Mouse (Mus musculus) adrenal gland, adult 2 months (tissue): ENCODE measurements around the gene Klhl5. TPM values are rescaled to one million over a fixed set of nuclear protein-coding genes. Genes with fewer than 3 reads are reported as not detected.

ENCODE experiments used
- DNase-seq: peaks from one replicate; pipeline ENCODE4 v3.0.0; 2021
- long read RNA-seq: library from polyadenylated mRNA; stranded (forward); transcript quantifications from one replicate; pipeline ENCODE4 v2.0.0, GENCODE M21; 2021
- polyA plus RNA-seq: library from polyadenylated mRNA; depleted of rRNA; stranded (reverse); fragments of >200 nt; gene quantifications from 2 replicates; pipeline ENCODE4 v1.2.3, GENCODE M21; 2012; rRNA removed
- total RNA-seq, 2 experiments: library from RNA; stranded (reverse); gene quantifications; 2 replicates each; pipeline ENCODE4 v1.2.3; 2021

Gene Klhl5
- total RNA-seq: 10 to 100 TPM; 48.6 to 63.2 TPM
- 31.4 and 36.7 TPM in 2 replicates for polyA plus RNA-seq
- long read RNA-seq, transcript Klhl5-204 (11 exons, 3,149 nt): major isoform, 45 of 59 reads
- long read RNA-seq, partial matches to known transcripts: 11 of 59 reads
- long read RNA-seq, other reads (novel, unspliced or antisense): 3 of 59 reads

GRCm38 (mm10) chr5:65106876-65107772, at the start of gene Klhl5:
Klhl5 (plus strand) TSS chr5:65107539.
- DNase-seq: peak; percentile 95

GRCm38 (mm10) chr5:65057596-65057995, 49.7 kb upstream of the Klhl5 start:
- no peak for DNase-seq

GRCm38 (mm10) chr5:65059806-65060205, 47.5 kb upstream of the Klhl5 start:
- DNase-seq: no peak

GRCm38 (mm10) chr5:65062236-65062635, 45.1 kb upstream of the Klhl5 start:
- DNase-seq: no peak

GRCm38 (mm10) chr5:65063266-65063665, 44.1 kb upstream of the Klhl5 start:
- no peak for DNase-seq

- DNase-seq: no peak
Measured at GRCm38 (mm10) chr5:65068166-65068565, 39.2 kb upstream of the Klhl5 start.

- no peak for DNase-seq
Measured at GRCm38 (mm10) chr5:65069872-65070271, 37.5 kb upstream of the Klhl5 start.

- DNase-seq: no peak
Measured at GRCm38 (mm10) chr5:65071689-65072118, 35.6 kb upstream of the Klhl5 start.

- no peak for DNase-seq
Measured at GRCm38 (mm10) chr5:65073247-65073646, 34.1 kb upstream of the Klhl5 start.

- DNase-seq: no peak
Measured at GRCm38 (mm10) chr5:65074693-65075092, 32.6 kb upstream of the Klhl5 start.

GRCm38 (mm10) chr5:65076087-65076486, 31.3 kb upstream of the Klhl5 start:
- no peak for DNase-seq

- DNase-seq: no peak
Measured at GRCm38 (mm10) chr5:65076748-65077147, 30.6 kb upstream of the Klhl5 start.

GRCm38 (mm10) chr5:65078081-65078480, 29.3 kb upstream of the Klhl5 start:
- DNase-seq: no peak

GRCm38 (mm10) chr5:65079881-65080280, 27.5 kb upstream of the Klhl5 start:
- peak; percentile 33 for DNase-seq

- DNase-seq: no peak
Measured at GRCm38 (mm10) chr5:65081836-65082235, 25.5 kb upstream of the Klhl5 start.

GRCm38 (mm10) chr5:65086522-65086921, 20.8 kb upstream of the Klhl5 start:
- DNase-seq: peak; percentile 87

GRCm38 (mm10) chr5:65089707-65090106, 17.6 kb upstream of the Klhl5 start:
- DNase-seq: no peak

GRCm38 (mm10) chr5:65091184-65091858, 16.0 kb upstream of the Klhl5 start:
- no peak for DNase-seq

GRCm38 (mm10) chr5:65091921-65092320, 15.4 kb upstream of the Klhl5 start, which contains the start of gene Tmem156:
Tmem156 (minus strand) TSS chr5:65092132.
- no peak for DNase-seq

- DNase-seq: no peak
Measured at GRCm38 (mm10) chr5:65093769-65094168, 13.6 kb upstream of the Klhl5 start.

GRCm38 (mm10) chr5:65094902-65095545, 12.3 kb upstream of the Klhl5 start:
- DNase-seq: no peak

- no peak for DNase-seq
Measured at GRCm38 (mm10) chr5:65096082-65096481, 11.3 kb upstream of the Klhl5 start.
